Mouse (Mus musculus): ENCODE measurements around the gene Ctse.

Ctse gene

DNA sequence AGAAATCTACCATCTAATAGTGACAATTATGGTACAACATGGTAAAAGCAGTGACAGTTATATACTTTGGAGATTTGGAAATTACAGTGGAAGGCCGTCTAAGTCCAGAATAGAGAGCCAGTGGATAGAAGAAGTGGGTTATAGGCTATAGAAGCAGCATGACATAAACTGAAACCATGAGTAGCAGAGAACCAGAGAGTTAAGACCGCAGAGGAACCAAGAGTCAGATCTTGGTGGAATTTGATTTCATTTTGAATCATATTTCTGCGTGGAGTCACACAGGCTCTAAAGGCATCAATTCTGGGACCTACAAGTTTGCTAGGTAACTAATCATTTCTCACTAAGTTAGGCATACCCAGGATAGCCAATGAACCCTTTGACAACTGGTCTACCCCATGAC is 60.7 kb downstream of the Ctse start:
- in situ Hi-C loops (cut with MboI; ENCODE audit: low sequenced_read_pairs), result no loop called here

DNA sequence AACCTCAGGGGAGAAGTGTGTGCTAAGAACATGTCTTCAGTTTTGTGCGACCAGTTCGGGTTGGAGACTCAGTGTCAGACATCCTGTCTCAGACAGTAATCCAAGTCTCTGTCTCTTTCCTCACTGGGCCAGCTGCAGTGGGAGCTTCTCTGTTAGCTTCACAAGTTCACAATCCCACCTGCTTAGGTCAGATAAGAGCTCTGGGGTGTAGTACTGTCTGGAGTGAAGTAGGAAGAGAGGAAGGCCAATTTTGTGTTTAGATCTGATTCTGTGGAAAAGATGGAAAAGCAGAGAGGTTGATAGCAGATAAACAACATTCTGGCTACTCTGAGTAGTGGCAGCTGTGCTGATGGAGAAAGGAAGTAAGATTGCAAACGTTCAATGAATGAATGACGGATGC is 61.5 kb downstream of the Ctse start:
- in situ Hi-C loops (cut with MboI; ENCODE audit: low sequenced_read_pairs), result no loop called here

DNA sequence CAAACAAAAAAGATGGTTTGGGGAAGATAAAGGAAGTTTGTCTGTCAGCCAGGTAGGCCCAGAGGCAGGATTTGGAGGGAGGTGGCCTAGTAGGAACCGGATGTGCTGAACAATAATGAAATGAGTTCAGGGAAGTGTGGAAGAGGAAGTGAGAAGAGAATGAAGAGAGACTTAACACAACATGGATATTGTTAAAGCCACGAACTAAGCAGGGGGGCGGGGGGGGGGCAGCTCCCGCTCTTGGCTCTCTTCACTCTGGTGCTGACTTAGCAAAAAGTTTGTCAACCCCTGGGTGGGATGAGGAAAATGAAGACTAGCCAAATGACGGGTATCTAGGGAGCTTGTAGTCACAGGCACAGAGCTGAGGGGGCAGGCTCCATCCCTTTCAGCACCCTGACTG is 62.3 kb downstream of the Ctse start:
- in situ Hi-C loops (cut with MboI; ENCODE audit: low sequenced_read_pairs), result no loop called here

DNA sequence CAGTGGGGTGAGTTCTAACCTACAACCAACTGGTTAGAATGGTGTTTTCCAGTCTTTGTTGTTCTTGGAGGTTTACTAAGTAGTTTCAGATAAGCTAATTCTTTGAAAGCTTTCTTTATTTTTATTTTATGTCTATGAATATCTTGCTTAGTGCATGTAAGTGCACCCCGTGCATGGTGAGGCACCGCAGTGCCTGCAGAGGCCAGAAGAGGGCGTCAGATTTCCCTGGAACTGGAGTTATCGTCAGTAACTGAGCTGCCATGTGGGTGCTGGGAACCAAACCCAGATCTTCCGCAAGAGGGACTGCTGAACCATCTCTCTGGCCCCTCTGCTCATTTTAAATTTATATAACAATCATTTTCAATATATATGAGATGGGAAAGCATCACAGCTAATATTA is 63.3 kb downstream of the Ctse start:
- in situ Hi-C loops (cut with MboI; ENCODE audit: low sequenced_read_pairs), result no loop called here

DNA sequence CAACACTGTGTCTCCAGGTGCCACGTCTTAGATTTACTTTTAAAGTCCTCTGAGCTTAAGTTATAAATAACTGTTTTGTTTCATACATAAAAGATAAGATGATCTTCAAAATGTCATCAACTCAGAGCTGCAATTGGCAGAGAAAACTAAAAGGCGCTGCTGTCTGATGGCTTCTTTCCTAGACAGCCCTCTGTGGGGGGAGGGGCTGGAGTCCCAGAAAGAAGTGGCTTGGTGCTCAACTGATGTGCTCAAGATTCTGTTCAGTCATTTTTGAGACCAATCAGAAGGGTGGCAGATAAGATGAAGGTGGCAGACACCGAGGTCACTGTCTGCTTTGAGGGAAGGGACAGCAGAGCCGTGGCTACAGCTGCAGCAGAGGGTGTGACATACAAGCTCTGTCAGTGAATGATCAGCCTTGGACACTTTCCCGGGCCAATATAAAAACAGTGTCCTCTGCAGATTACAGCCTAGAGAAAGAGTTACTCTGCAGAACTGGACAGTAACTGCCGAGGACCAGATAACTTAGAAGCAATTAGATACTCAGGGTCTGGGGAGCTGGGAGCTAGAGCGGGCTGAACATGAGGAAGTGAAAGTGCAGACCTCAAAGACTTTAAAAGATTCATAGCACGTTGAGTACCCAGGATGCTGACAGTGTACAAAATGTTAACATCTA is 64.1 kb downstream of the Ctse start:
- in situ Hi-C loops (cut with MboI; ENCODE audit: low sequenced_read_pairs), result no loop called here

DNA sequence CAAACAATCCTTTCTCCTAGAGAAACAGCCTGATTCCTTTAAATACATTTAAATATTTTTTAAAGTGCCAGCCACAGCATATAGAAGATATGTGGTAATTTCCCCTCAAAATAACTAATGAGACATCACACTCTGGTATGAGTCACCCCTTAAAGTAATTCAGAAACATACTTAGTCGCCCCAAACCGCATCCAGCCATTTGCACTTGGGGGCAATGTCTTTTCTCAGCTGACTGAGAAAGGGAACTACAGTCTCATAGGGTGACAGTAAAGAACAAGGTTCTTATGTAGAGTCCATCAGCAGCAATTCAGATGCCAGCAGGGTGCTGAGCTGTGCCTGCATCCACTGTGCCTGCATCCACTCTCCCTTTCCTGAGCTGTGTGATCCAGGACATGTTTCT is 65.4 kb downstream of the Ctse start:
- in situ Hi-C loops (cut with MboI; ENCODE audit: low sequenced_read_pairs), result no loop called here

DNA sequence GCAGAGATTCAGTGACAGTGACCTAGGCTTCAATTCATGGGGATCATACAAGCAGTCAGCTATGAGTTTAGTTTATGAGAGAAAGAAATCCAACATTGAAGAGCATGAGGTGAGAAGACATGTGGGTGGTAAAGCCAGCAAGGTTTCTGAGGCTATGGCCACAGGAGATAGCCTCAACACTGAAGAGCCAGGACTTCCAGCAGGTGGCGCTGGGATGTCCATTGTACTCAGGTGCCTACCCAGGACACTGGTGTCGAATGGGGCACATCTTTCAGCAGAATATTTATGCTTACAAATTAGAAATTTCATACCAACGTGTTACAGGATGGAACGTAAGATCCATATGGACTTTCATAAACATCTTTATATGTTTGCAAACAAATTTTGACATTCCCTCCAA is 70.2 kb downstream of the Ctse start:
- in situ Hi-C loops (cut with MboI; ENCODE audit: low sequenced_read_pairs), result loop anchor here (5.0 kb wide), 1 partner anchor 54 kb away; no protein-coding TSS in a partner anchor

DNA sequence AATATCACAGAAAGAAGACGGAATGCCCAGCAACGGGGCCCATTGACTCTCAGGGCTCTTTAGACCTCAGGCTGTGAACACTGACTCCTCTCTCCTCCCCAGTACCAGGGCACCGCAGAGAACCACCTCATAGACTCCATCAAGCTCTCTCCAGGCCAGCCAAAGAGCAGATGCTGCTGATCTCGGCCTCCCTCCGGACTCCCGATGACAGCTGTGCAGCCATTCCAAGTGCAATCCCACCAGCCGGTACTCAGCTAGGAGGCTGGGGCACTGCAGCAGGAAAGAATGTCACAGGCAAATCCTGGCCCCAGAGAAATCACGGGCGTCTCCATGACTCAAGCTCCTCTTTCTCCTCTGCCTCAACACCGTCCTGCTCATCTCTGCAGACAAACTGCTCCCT is 73.4 kb downstream of the Ctse start:
- in situ Hi-C loops (cut with MboI; ENCODE audit: low sequenced_read_pairs), result no loop called here

DNA sequence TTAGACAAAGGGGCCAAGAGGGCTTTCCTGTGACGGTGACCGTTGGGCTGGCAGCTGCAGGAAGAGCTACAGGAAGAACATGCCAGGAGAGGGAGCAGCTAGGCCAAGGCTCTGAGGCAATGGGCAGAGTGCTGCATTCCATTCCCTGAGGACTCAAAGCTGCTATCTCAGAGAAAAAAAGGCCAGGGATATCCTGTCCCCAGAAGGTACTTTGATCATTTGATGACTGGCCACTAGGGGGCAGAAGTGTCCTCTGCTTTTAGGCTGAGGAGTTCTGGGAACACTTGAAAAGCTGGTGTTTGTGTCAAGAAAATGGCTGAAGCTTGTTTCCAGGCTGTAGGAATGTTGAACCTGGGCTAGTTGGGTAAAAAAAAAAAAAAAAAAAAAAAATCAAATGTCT is 74.3 kb downstream of the Ctse start:
- in situ Hi-C loops (cut with MboI; ENCODE audit: low sequenced_read_pairs), result no loop called here

DNA sequence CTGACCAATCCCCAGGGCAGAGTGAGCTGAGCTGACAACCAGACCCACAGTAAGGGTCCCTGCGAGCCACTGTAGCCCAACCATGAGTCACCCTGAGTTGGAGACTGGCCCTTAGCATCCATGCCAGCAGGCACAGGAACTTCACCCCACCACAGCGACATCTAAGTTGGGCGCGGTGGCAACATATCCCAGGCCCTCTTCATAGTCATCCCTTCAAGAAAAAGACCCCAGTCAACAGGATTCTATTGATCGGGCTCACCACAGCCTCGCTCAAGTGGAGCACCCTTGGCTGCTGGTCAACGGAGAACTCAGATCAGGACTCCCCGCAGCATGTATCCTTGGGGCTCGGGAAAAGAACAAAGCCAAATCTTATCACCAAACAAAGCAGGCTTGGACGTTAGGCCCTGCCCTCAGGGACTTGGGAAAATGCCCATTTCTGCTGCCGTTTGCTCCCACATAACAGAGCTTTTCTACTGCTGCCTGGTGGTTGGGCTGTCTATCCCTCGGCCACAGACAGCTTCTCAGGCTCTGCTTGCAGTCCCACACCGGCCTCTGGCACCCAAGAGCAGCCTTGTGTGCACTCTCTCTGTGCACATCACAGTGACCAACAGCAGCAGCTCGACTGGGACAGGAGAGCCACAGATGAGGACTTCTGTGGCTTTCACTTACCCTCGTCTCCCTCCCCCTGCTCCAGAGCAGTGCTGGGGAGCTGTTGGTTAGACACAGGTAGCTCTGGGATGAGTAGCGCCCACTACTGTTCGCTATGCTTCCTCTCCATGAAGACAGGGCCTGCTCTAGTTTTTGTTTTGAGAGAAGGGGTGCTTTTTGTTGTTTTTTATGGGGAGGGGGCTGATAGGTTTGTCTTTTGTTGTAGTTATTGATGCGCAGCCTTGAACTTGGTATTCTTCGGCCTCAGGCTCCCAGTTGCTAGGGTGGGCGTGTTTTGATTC is 76.6 kb downstream of the Ctse start:
- in situ Hi-C loops (cut with MboI; ENCODE audit: low sequenced_read_pairs), result no loop called here

DNA sequence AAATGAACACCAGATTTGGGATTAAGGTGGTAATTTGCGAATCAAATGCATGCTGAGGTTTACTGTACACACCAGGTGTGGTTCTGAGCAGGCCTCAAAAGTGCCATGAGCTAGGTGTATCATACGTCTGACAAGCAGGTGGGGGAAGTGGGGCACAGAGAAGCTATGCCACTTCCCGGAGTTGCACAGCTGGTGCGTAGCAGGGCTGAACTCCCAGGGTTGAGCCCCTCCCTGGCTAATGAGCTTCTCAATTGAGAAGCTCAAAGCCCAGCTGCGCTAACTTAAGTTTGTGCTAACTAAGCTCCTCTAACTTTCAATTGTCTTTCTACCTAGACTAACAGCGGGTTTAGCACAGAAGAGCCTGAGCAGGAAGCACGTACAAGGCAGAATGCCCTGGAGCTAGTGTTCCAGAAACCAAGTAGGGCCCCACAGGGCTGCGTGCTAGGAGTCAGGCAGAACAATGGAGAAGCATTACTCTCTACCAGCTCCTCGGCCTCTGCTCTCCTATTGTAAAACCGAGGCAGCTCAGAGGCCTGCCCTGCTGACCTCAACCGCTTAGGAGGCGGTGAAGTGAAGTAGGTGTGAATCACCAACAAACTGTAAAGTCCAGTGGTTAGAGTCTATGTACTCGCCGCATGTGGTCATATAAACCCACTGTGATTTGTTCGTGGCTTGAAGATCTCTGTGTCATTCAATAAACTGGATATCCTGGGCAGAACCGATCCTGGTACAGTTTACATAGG is 81.0 kb downstream of the Ctse start:
- in situ Hi-C loops (cut with MboI; ENCODE audit: low sequenced_read_pairs), result no loop called here

DNA sequence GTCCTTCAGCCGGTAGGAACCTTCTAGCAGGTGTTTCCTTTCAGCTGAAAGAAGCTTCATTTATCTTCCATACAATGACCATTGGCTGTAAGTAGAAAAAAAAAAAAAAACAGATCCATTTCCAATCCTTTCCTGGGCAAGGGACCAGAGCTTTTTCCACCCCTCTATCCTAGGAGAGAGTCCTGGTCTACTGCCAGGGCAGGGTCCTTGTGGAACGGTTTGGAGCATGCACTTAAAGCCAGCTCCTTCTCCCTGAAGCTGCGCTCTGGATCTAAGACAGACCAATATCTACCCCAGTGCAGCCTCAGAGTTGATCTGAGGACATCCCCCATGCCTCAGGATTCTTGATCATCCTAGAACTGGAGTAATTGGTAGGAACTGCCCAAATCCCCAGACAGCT is 83.9 kb downstream of the Ctse start:
- in situ Hi-C loops (cut with MboI; ENCODE audit: low sequenced_read_pairs), result no loop called here

DNA sequence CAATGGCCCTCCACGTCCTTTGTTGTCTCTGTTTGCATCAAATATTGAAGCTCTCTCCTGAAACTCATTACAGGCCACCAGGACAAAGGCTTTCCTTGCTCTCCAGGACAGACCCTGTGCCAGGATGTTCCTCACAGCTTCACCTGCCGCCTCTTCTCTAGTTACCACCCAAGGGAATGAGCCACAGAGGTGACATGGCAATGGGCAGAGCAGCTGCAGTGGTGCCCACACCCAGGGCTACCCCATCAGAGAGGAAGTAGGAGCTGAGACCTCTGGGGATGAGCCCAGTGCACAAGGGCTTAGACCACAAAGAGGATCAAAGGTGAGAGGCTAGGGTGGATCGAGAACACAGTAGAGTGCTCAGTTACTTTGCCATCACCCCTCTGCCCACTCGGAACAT is 85.4 kb downstream of the Ctse start:
- in situ Hi-C loops (cut with MboI; ENCODE audit: low sequenced_read_pairs), result no loop called here
